In genomic region chr3:121768770-121769169, GRCm38 (mm10) we compare ENCODE assay signal across 28 mouse cellular contexts. TPM values are rescaled to one million over a fixed set of nuclear protein-coding genes. Genes with fewer than 3 reads are reported as not detected.
DNase-seq lines count a peak whose midpoint lies in the region; ATAC-seq and TF ChIP-seq lines count a peak whose summit lies in the region.
"Had no signal": no experiment of that assay in that cellular context is flagged by ENCODE, and none has a peak within 500 bp of the region (broad histone marks: within the 10 kb centered on the region; RNA-seq: fewer than 3 reads in every experiment).

No protein-coding gene starts in this region.

- peaks cover 75% of the 10 kb centered on the region for H3K36me3 ChIP-seq in liver, embryonic 12.5 days

- H3K27ac ChIP-seq in left cerebral cortex, adult 2 months, result no peak overlapping the region
- no peak overlapping the region for H3K27ac ChIP-seq in liver, embryonic 12.5 days
- H3K27ac ChIP-seq: hindbrain, embryonic 10.5 days; hindbrain, embryonic 15.5 days; limb, embryonic 10.5 days; limb, embryonic 15.5 days; liver, embryonic 14.5 days; macrophage; midbrain, embryonic 13.5 days had no signal

- peak; percentile 38 for TF ChIP-seq CTCF in left cerebral cortex, adult 2 months (IDR thresholded peaks at IDR 0.05)

- DNase-seq in left cerebral cortex, adult 2 months (ENCODE audit: extremely low spot score in 1 of 2, low spot score in 2 of 2), result no peak
- no peak for DNase-seq in left cerebral cortex, adult 9 months (ENCODE audit: low spot score in 2 of 2)
- DNase-seq in ES-CJ7 (ENCODE audit: low read depth, low spot score) (peak; percentile 20), ZHBTc4 (ENCODE audit: low read depth, low spot score) (peak; percentile 39)
- no peak for DNase-seq in frontal cortex, postnatal 14 days (ENCODE audit: low spot score in 2 of 2)
- no peak for DNase-seq in left cerebral cortex, postnatal 14 days (ENCODE audit: low spot score in 2 of 2)
- DNase-seq: adrenal gland, postnatal 25 days; cerebellum, adult 9-10 months; cerebellum, postnatal 36 days; heart, postnatal 14 days; kidney, adult 11 months; kidney, postnatal 14 days; lung, adult 2 months; lung, postnatal 10 days; right cerebral cortex, postnatal 4 days; thymus, postnatal 4 days had no signal

- H3K4me1 ChIP-seq in liver, embryonic 12.5 days, result no peaks in the 10 kb centered on the region
- H3K4me1 ChIP-seq: hindbrain, embryonic 10.5 days; hindbrain, embryonic 15.5 days; limb, embryonic 10.5 days; limb, embryonic 15.5 days; midbrain, embryonic 13.5 days had no signal

- no peak for ATAC-seq in liver, embryonic 12.5 days
- ATAC-seq: forebrain, embryonic 14.5 days; inflammation-experienced regulatory T-cells, adult 6 months; midbrain, embryonic 13.5 days had no signal

- intact Hi-C loops in left cerebral cortex, adult 2 months (cut with DNase I), result loop anchor here (10.0 kb wide), 1 partner anchor 594 kb away; the partner anchor contains the start of gene Rwdd3
- intact Hi-C loops in left cerebral cortex, postnatal 14 days (cut with DNase I), result loop anchor here (10.0 kb wide), 1 partner anchor 464 kb away; no protein-coding TSS in a partner anchor

- H3K27me3 ChIP-seq in liver, embryonic 12.5 days (replicated peaks), result no peaks in the 10 kb centered on the region
- H3K27me3 ChIP-seq: CH12.LX; hindbrain, embryonic 15.5 days; limb, embryonic 15.5 days; midbrain, embryonic 13.5 days had no signal

- no peaks in the 10 kb centered on the region for H3K9me3 ChIP-seq in liver, embryonic 12.5 days (replicated peaks)
- H3K9me3 ChIP-seq: hindbrain, embryonic 10.5 days; hindbrain, embryonic 15.5 days; limb, embryonic 10.5 days; limb, embryonic 15.5 days; midbrain, embryonic 13.5 days had no signal

- no peak overlapping the region for H3K4me3 ChIP-seq in left cerebral cortex, adult 2 months
- no peak overlapping the region for H3K4me3 ChIP-seq in liver, embryonic 12.5 days
- H3K4me3 ChIP-seq: hindbrain, embryonic 10.5 days; hindbrain, embryonic 15.5 days; limb, embryonic 10.5 days; limb, embryonic 15.5 days; midbrain, embryonic 13.5 days had no signal

- no peak overlapping the region for H3K4me2 ChIP-seq in liver, embryonic 12.5 days
- H3K4me2 ChIP-seq: hindbrain, embryonic 15.5 days; limb, embryonic 15.5 days; midbrain, embryonic 13.5 days had no signal

- 79% methylated on average over 3 of the region's 3 CpGs for WGBS in liver, embryonic 12.5 days (ENCODE audit: insufficient replicate concordance)

- H3K9ac ChIP-seq in liver, embryonic 12.5 days, result no peak overlapping the region
- H3K9ac ChIP-seq: hindbrain, embryonic 15.5 days; limb, embryonic 15.5 days; liver, embryonic 14.5 days; midbrain, embryonic 13.5 days had no signal

RNA-seq across cellular contexts. Expression of gene F3, which starts 45.4 kb away (rescaled TPM):
- total RNA-seq in left cerebral cortex, adult 2 months (2021), result 10 to 100 TPM; 49.4 to 61.8 TPM
- 10 to 100 TPM; 42.8 to 47.9 TPM for total RNA-seq in left cerebral cortex, postnatal 14 days (2021)
- 0.42 and 0.43 TPM in 2 replicates for polyA plus RNA-seq in liver, embryonic 12.5 days (2016; fragmentation: Nextera tagmentation; extraction: Ambion mirVana)
- total RNA-seq: megakaryocyte-erythroid progenitor cell, adult 5-6 weeks had no signal

RNA-seq across cellular contexts. Expression of gene Abcd3, which starts 46.3 kb away (rescaled TPM):
- 10 to 100 TPM; 48.6 to 49.7 TPM for total RNA-seq in left cerebral cortex, adult 2 months (2021)
- total RNA-seq in left cerebral cortex, postnatal 14 days (2021), result 10 to 100 TPM; 61.5 to 62.8 TPM
- 28.2 and 29.6 TPM in 2 replicates for polyA plus RNA-seq in liver, embryonic 12.5 days (2016; fragmentation: Nextera tagmentation; extraction: Ambion mirVana)

Comparison
In these comparisons a context has a peak if more than half of its experiments do, and no peak if none do; other contexts are left out.
1. DNase-seq: peak in ES-CJ7 (single experiment) and ZHBTc4 (single experiment); none in left cerebral cortex, adult 2 months (0 of 2), left cerebral cortex, adult 9 months (0 of 2), frontal cortex, postnatal 14 days (0 of 2) and left cerebral cortex, postnatal 14 days (0 of 2).